Mouse (Mus musculus) kidney, adult 8-10 months (tissue): ENCODE data around the gene Cnnm3.
A peak's percentile ranks its signal among the peaks of the same experiment; 100 is the strongest.

ENCODE experiments used
- DNase-seq, 2 experiments: peaks; one replicate each; pipeline ENCODE4 v3.0.0; 2022

The Cnnm3 gene

GRCm38 (mm10) chr1:36558031-36558993 lies 46.6 kb downstream of the Cnnm3 start, which contains the start of gene Sema4c:
Gene Sema4c (minus strand): TSS chr1:36558349.
- DNase-seq = peak in 1 of 2 experiments; percentile 48

GRCm38 (mm10) chr1:36559256-36559655 lies 47.6 kb downstream of the Cnnm3 start:
- no peak for DNase-seq

GRCm38 (mm10) chr1:36559888-36560287 lies 48.2 kb downstream of the Cnnm3 start:
- no peak for DNase-seq

- peak; percentile 63 to 74 for DNase-seq
Observed at GRCm38 (mm10) chr1:36560903-36561302, 49.2 kb downstream of the Cnnm3 start.

- no peak for DNase-seq
Observed at GRCm38 (mm10) chr1:36562388-36562787, 50.7 kb downstream of the Cnnm3 start.

GRCm38 (mm10) chr1:36563197-36563596 lies 51.5 kb downstream of the Cnnm3 start:
- DNase-seq = no peak

GRCm38 (mm10) chr1:36563632-36564031 lies 52.0 kb downstream of the Cnnm3 start:
- no peak for DNase-seq

GRCm38 (mm10) chr1:36564101-36564500 lies 52.4 kb downstream of the Cnnm3 start:
- no peak for DNase-seq

- no peak for DNase-seq
Observed at GRCm38 (mm10) chr1:36566425-36566824, 54.8 kb downstream of the Cnnm3 start.

GRCm38 (mm10) chr1:36567818-36568603 lies 56.3 kb downstream of the Cnnm3 start:
- no peak for DNase-seq

- DNase-seq = no peak
Observed at GRCm38 (mm10) chr1:36568776-36569175, 57.1 kb downstream of the Cnnm3 start.

GRCm38 (mm10) chr1:36569694-36570276 lies 58.1 kb downstream of the Cnnm3 start:
- DNase-seq = no peak

- no peak for DNase-seq
Observed at GRCm38 (mm10) chr1:36570320-36570719, 58.7 kb downstream of the Cnnm3 start.

- DNase-seq = peak; percentile 76 to 78
Observed at GRCm38 (mm10) chr1:36571627-36572026, 60.0 kb downstream of the Cnnm3 start.

- no peak for DNase-seq
Observed at GRCm38 (mm10) chr1:36572140-36572700, 60.6 kb downstream of the Cnnm3 start.

GRCm38 (mm10) chr1:36572709-36573108 lies 61.0 kb downstream of the Cnnm3 start:
- no peak for DNase-seq

- no peak for DNase-seq
Observed at GRCm38 (mm10) chr1:36573524-36573923, 61.9 kb downstream of the Cnnm3 start.

GRCm38 (mm10) chr1:36574196-36574955 lies 62.7 kb downstream of the Cnnm3 start:
- no peak for DNase-seq

GRCm38 (mm10) chr1:36575347-36575746 lies 63.7 kb downstream of the Cnnm3 start:
- no peak for DNase-seq

GRCm38 (mm10) chr1:36576991-36577675 lies 65.5 kb downstream of the Cnnm3 start:
- no peak for DNase-seq
